Mouse (Mus musculus) megakaryocyte, embryonic 14.5 days (primary cell): ENCODE measurements around the gene Resp18. TPM values are rescaled to one million over a fixed set of nuclear protein-coding genes. Genes with fewer than 3 reads are reported as not detected.

ENCODE experiments used
- H3K27me3 ChIP-seq: replicated peaks from 2 replicates; pipeline ENCODE3; 2012; ENCODE audit warnings: inconsistent platforms
- H3K36me3 ChIP-seq: replicated peaks from 2 replicates; pipeline ENCODE3; 2012; ENCODE audit warnings: low read length, inconsistent platforms, mixed read lengths
- H3K4me1 ChIP-seq: 2 replicates; pipeline ENCODE4 v1.6.1; 2012; ENCODE audit warnings: inconsistent platforms
- H3K4me3 ChIP-seq: replicated peaks from 2 replicates; pipeline ENCODE3; 2012; ENCODE audit warnings: moderate library complexity, mild to moderate bottlenecking, inconsistent platforms
- H3K9me3 ChIP-seq: 2 replicates; pipeline ENCODE4 v1.6.1; 2012; ENCODE audit warnings: inconsistent platforms
- FLI1 ChIP-seq: IDR thresholded peaks from 2 replicates; pipeline ENCODE4 v1.6.1; 2012; ENCODE audit warnings: low read length, inconsistent platforms, mixed read lengths
- GATA1 ChIP-seq: IDR thresholded peaks from 3 replicates; pipeline ENCODE4 v1.6.1; 2012; ENCODE audit warnings: mixed read lengths, low read length, inconsistent platforms, borderline replicate concordance
- polyA plus RNA-seq: library from polyadenylated mRNA; stranded (reverse); fragments of >175 nt; gene quantifications from 2 replicates; pipeline ENCODE4 v1.2.3, GENCODE M21; 2012; ENCODE audit warnings: low replicate concordance; ENCODE audit not compliant: insufficient read depth

Gene Resp18
- polyA plus RNA-seq, 1 experiment = 0.26 TPM

DNA sequence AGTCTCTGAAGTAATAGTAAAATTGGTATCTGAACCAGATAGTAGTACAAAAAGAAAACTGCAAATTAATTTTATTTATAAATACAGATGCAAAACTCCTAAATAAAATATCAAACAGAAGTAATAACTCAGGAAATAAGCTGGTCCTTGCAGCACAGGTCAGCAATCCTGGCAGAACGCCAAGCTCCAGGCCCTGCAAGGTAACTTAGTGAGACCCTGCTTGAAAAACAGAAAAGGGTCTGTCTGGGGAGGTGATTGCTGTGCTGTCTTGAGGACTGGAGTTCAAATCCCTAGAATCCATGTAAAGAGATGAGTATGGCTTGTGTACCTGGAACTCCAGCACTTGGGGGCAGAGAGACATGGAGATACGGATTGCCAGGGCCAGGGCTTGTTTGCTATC lies 26.4 kb upstream of the Resp18 start:
- Histone ChIP-seq H3K4me1 (peaks cover 36% of the 10 kb centered on the region), H3K36me3 (peaks cover 33% of the 10 kb centered on the region), H3K9me3 (peaks cover 9% of the 10 kb centered on the region), H3K27me3 (peaks cover 5% of the 10 kb centered on the region), H3K4me3 (no peak overlapping the region)
- TF ChIP-seq FLI1 (no peak), GATA1 (no peak)

DNA sequence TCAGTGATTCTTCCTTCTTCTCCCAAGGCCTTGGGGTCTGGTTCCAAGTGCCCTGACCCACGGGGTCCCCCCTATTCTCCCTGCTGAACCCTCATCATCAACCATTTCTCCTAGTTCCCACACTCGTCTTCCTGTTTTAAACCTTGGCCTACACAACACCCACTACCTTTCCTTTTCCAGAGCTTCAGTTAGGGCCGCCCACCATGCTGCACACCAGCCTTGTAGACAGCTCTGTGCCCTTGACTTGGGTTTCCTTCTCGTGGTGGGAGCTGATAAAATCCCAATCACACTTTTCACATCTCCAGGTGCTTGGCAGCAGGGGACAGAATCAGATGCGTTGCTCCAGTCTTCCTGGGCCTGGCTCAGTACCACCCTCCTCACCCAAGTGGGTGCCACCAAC lies 16.1 kb upstream of the Resp18 start:
- H3K27me3 ChIP-seq = peaks cover 29% of the 10 kb centered on the region
- H3K4me1 ChIP-seq = peaks cover 15% of the 10 kb centered on the region
- TF ChIP-seq GATA1 (no peak), FLI1 (no peak)
- peaks cover 16% of the 10 kb centered on the region for H3K9me3 ChIP-seq
- no peak overlapping the region for H3K4me3 ChIP-seq
- no peaks in the 10 kb centered on the region for H3K36me3 ChIP-seq

DNA sequence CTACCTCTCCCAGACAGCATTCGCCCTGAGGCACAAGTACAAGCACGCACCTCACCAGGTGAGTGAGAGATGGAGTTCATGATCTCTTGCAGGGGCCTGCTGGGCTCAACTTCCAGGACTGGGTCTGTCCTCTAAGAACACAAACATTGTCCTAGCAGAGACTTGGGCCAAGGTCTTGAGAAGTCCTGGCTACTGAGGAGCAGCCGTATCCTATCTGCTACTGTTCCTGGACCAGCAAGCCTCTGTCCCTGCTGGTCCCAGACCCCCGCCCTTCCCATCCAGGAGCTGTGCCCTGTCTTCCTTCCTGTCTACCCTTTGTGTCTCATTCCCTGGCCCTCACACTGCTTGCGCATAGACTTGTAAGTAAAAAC lies 15.1 kb upstream of the Resp18 start:
- TF ChIP-seq GATA1 (no peak), FLI1 (no peak)
- Histone ChIP-seq H3K27me3 (peaks cover 35% of the 10 kb centered on the region), H3K36me3 (no peaks in the 10 kb centered on the region), H3K9me3 (peaks cover 12% of the 10 kb centered on the region), H3K4me3 (no peak overlapping the region), H3K4me1 (0 out of 2 replicates have a peak, but pooled peaks cover 8% of the 10 kb centered on the region)

DNA sequence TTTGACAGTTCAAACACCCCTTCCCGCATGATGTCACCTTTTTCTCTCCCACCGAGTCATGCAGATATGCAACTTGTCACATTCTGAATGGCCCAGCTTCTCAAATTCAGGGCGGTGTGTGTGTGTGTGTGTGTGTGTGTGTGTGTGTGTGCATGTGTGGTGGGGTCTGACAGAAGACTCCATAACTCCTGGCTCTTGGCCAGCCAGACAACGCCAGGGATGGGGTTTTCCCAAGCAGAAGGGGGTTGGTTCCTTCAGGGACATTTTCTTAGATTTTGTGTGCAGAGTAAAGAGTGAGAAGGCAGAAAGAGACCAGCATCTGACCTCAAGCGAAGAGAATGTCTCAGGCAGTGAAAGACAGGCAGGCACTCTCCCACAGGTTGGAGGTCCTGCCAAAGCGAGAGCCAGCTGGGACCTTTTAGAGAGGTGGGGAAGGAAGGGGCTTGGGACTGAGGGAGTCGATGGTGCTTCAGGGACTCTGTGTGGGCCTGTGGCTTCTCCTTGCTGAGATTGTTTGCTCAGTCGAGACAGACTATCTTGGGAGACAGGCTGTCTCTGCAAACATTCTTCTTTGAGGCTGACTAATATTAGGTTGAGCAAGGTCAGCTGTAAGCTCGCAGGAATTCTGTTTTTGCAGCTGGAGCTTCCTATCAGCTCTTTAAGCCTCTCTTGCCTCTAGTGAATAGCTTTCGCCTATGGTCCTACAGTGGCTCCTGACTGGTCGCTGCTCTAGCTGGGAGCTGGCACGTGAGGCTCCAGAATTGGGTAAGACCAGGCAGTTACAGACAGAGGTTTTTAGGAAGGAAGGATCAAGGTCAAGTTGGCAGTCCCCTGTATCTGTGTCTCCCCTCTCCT lies 14.5 kb upstream of the Resp18 start:
- TF ChIP-seq FLI1 (no peak), GATA1 (no peak)
- no peak overlapping the region for H3K4me3 ChIP-seq
- H3K36me3 ChIP-seq = no peaks in the 10 kb centered on the region
- 0 out of 2 replicates have a peak, but pooled peaks cover 8% of the 10 kb centered on the region for H3K4me1 ChIP-seq
- peaks cover 10% of the 10 kb centered on the region for H3K9me3 ChIP-seq
- peaks cover 41% of the 10 kb centered on the region for H3K27me3 ChIP-seq

DNA sequence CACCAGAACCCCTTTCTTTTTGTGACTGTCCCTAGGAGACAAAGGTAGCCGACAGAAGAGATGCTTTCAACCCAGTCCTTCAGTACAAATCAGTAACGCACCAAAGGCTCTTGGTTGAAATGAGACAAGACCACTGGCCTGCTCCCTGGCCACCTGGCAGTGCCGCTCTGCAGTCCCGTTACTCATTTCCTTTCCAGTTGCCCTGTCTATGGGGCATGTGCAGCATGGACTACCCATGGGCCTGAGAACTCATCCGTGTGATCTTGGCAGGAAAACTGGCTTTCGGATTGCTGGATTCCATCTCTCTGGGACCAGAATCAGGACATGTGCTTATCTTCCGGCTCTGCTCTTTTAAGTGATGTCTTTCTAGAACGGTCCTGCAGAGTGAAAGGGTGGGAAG lies 13.1 kb upstream of the Resp18 start:
- Histone ChIP-seq H3K9me3 (no peaks in the 10 kb centered on the region), H3K27me3 (peaks cover 41% of the 10 kb centered on the region), H3K4me1 (0 out of 2 replicates have a peak, but pooled peaks cover 8% of the 10 kb centered on the region), H3K4me3 (no peak overlapping the region), H3K36me3 (no peaks in the 10 kb centered on the region)
- TF ChIP-seq GATA1 (no peak), FLI1 (no peak)

DNA sequence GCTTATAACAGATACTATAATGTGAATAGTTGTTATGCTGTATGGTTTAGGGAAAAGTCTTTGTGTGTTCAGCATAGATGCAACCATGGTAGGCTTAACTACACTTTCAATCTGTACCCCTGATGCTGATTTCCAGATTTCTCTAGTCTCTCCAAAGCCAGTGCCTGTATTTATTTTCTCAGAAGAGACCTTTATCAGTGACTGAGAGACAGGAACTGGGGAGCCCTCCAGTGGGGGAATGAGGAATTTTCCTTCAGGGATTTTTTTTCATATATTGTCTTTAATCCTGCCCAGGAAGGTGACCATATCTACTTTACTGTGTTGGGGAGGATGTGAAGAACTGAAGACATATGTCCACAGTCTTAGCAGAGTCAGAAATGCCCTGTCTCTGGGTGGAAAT lies 12.4 kb upstream of the Resp18 start:
- Histone ChIP-seq H3K9me3 (no peaks in the 10 kb centered on the region), H3K27me3 (peaks cover 44% of the 10 kb centered on the region)
- TF ChIP-seq GATA1 = no peak
- TF ChIP-seq FLI1 = no peak

DNA sequence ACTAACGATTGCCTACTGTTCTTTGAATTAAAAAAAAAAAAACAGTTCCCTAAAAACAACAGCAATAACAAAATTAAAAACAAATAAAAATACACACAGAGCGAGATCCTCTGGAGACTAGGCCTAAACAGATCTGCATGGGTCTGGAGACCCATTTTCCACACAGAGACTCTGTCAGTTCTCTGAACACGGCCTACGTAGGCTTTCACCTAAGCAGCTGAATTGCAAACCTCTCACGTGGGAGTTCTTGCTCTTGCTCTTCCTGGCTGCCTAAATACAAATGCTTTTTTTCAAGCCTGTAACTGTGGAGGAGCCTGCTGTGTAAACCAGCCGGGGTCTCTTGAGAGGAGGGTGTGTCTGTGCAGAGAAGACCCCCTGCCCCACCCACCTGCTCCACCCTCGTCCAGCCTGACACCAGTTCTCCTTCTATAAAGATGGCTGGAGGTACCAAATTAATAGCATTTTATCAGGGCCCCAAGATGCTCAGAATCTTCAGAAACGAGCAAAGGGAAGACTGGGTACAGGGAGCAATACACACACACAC lies 11.7 kb upstream of the Resp18 start:
- Histone ChIP-seq H3K4me3 (no peak overlapping the region), H3K27me3 (peaks cover 44% of the 10 kb centered on the region), H3K4me1 (0 out of 2 replicates have a peak, but pooled peaks cover 5% of the 10 kb centered on the region), H3K9me3 (no peaks in the 10 kb centered on the region), H3K36me3 (no peaks in the 10 kb centered on the region)
- TF ChIP-seq GATA1 (no peak), FLI1 (no peak)

More for the DNA sequence above, 12.4 kb upstream of the Resp18 start:
- Histone ChIP-seq H3K4me3 (no peak overlapping the region), H3K4me1 (0 out of 2 replicates have a peak, but pooled peaks cover 5% of the 10 kb centered on the region), H3K36me3 (no peaks in the 10 kb centered on the region)

DNA sequence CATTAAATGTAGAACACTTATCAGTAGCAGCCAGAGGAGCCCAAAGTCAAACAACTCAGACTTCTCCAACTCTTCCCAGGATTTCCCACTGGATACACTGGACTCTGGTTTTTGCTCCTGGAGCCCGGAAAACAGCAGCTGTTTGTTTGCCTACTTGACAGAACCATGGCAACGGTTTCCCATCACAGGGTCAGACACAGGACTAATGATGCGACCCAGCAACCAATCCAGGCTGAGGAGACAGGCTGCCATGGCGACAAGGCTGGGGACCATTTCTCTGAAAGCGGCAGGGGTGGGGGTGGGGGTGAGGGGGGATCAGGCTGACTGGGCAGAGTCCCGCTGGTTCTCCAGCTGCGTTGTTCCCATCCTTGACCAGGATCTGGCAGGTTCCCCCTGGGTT lies 11.2 kb upstream of the Resp18 start:
- 0 out of 2 replicates have a peak, but pooled peaks cover 5% of the 10 kb centered on the region for H3K4me1 ChIP-seq
- peaks cover under 1% of the 10 kb centered on the region; the same call in 1 of the 2 replicates for H3K9me3 ChIP-seq
- no peaks in the 10 kb centered on the region for H3K36me3 ChIP-seq
- TF ChIP-seq GATA1 (no peak), FLI1 (no peak)
- H3K4me3 ChIP-seq = no peak overlapping the region
- peaks cover 44% of the 10 kb centered on the region for H3K27me3 ChIP-seq

DNA sequence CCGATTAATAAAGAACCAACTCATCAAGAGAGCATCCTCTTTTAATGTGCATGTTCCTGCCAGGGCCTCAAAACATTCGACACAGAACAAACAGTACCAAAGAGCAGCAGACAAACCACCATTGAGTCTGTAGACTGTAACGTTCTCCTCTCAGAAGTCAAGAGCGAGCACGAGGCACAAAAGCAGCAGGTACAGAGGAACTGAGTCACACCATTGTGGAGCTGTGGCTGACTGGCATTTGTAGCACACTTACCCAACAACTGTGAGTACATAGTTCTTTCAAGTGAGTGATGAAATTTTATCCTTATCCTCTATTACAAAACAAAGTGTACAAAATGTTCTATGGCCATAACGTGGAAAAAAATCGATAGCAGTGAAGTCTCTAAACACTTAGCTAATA lies 6.7 kb upstream of the Resp18 start:
- TF ChIP-seq GATA1 (no peak), FLI1 (no peak)
- Histone ChIP-seq H3K27me3 (peaks cover 26% of the 10 kb centered on the region), H3K9me3 (peaks cover 33% of the 10 kb centered on the region), H3K4me3 (no peak overlapping the region), H3K4me1 (no peaks in the 10 kb centered on the region), H3K36me3 (no peaks in the 10 kb centered on the region)

DNA sequence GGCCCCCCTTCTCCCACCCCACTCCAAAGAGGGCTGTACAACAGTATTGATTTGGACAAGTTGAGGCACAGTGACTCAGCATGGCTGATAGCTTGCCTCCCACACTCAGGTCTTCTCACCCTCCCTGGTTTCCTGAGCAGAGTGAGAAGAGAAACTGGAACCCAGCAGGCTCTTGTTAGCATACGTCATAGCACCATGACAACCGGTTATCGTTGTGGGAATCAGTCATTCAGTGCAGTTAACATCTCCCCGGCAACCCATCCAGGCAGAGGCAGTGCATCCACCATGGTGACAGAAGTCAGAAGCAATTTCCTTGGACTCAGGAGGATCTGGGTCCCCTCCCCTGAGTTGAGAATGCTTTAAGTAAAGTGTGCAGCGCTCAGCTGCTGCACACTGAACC lies 4.8 kb upstream of the Resp18 start:
- Histone ChIP-seq H3K27me3 (peaks cover 25% of the 10 kb centered on the region), H3K9me3 (peaks cover 37% of the 10 kb centered on the region), H3K4me1 (no peaks in the 10 kb centered on the region), H3K36me3 (no peaks in the 10 kb centered on the region), H3K4me3 (no peak overlapping the region)
- no peak for TF ChIP-seq GATA1
- TF ChIP-seq FLI1 = no peak
